Comparison of ENCODE assay signal across 8 mouse cellular contexts in the genomic region with DNA sequence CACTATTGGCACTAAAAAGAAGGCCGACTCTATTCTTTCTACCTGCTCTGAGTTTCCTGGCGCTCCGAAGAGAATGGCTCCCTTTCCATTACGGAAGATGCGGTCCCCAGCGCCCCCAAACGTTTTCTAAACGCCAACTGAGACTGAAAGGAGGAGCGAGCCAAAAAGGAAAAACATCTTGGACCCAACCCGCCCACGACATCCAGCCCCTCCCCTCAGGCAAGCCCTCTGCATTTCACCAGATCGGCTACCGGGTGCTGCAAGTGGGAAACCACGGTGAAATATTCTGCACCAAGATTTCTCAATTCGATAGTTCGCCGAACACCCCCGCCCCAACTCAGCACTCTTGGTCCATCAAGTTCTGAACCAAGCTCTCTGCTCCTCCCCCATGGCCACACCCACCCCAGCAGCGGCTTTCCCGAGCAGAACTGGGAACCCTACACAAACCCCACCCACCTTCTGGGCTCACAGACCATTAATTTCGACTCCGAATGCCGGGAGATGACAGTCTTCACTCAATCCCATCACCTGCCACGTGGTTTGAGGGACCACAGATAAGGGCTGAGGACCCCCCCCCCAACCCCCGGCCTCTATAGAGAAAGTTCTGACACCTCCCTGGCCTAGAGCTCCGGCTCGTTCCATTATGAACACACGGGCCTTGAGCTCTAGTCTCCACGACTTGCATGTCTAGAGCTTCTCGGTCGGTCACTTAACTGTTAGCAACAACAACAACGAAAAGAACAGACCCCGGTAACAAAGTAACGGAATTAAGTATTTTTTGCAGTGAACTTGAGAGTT. TPM values are rescaled to one million over a fixed set of nuclear protein-coding genes. Genes with fewer than 3 reads are reported as not detected.
DNase-seq lines count a peak whose midpoint lies in the region; ATAC-seq and TF ChIP-seq lines count a peak whose summit lies in the region.

No protein-coding gene starts in this region.

- H3K4me1 ChIP-seq in bone marrow, adult 2 months (ENCODE audit: control insufficient read depth, insufficient read depth, low read length) = peaks cover 11% of the 10 kb centered on the region
- peaks cover 35% of the 10 kb centered on the region for H3K4me1 ChIP-seq in heart, embryonic 10.5 days
- peaks cover 32% of the 10 kb centered on the region for H3K4me1 ChIP-seq in kidney, embryonic 15.5 days
- peaks cover 51 to 59% of the 10 kb centered on the region in 2 experiments for H3K4me1 ChIP-seq in liver, embryonic 14.5 days (replicated peaks; ENCODE audit: control insufficient read depth in 2 of 2, insufficient read depth in 2 of 2, low read length in 1 of 2)
- peaks cover 16% of the 10 kb centered on the region for H3K4me1 ChIP-seq in stomach, embryonic 16.5 days (ENCODE audit: control insufficient read depth, insufficient read depth, low read length)

- ATAC-seq in erythroblast, adult 5-6 weeks (replicated peaks; ENCODE audit: low FRiP score, poor library complexity, severe bottlenecking) = peak; percentile 51
- no peak for ATAC-seq in kidney, embryonic 15.5 days (replicated peaks; ENCODE audit: low FRiP score)
- no peak for ATAC-seq in liver, embryonic 14.5 days (ENCODE audit: insufficient read depth)
- no peak for ATAC-seq in stomach, embryonic 16.5 days (ENCODE audit: insufficient read depth, low FRiP score)

- H3K9me3 ChIP-seq in heart, embryonic 10.5 days = no peaks in the 10 kb centered on the region
- H3K9me3 ChIP-seq in kidney, embryonic 15.5 days (replicated peaks) = no peaks in the 10 kb centered on the region
- H3K9me3 ChIP-seq in liver, embryonic 14.5 days (ENCODE audit: control insufficient read depth, low read length) = no peaks in the 10 kb centered on the region
- no peaks in the 10 kb centered on the region for H3K9me3 ChIP-seq in stomach, embryonic 16.5 days (replicated peaks; ENCODE audit: control insufficient read depth, low read length)

- TF ChIP-seq CTCF in bone marrow, adult 2 months (IDR thresholded peaks at IDR 0.05; ENCODE audit: control insufficient read depth, insufficient read depth, low read length) = peak; percentile 23; the same call in 1 of the 2 replicates
- peak; percentile 39 for TF ChIP-seq CTCF in liver, embryonic 14.5 days (IDR thresholded peaks at IDR 0.05; ENCODE audit: low read depth)

- DNase-seq in B cell, adult 2 months = peak; percentile 67 to 70
- peak; percentile 87 for DNase-seq in heart, embryonic 10.5 days (ENCODE audit: low spot score)
- peak; percentile 68 to 76 (median 68) for DNase-seq in liver, embryonic 14.5 days (ENCODE audit: low read depth in 3 of 3, low spot score in 3 of 3)
- peak; percentile 62 for DNase-seq in neural tube, embryonic 10.5 days (ENCODE audit: extremely low spot score, low spot score)

- H3K36me3 ChIP-seq in heart, embryonic 10.5 days = no peaks in the 10 kb centered on the region
- no peaks in the 10 kb centered on the region for H3K36me3 ChIP-seq in kidney, embryonic 15.5 days
- no peaks in the 10 kb centered on the region for H3K36me3 ChIP-seq in liver, embryonic 14.5 days (replicated peaks; ENCODE audit: control insufficient read depth, insufficient read depth, low read depth)
- H3K36me3 ChIP-seq in stomach, embryonic 16.5 days (ENCODE audit: control insufficient read depth, insufficient read depth, low read length) = no peaks in the 10 kb centered on the region

- 1% methylated on average over 34 of the region's 34 CpGs for WGBS in bone marrow, adult 2 months
- under 1% methylated on average over 34 of the region's 34 CpGs for WGBS in heart, embryonic 10.5 days
- under 1% methylated on average over 34 of the region's 34 CpGs for WGBS in kidney, embryonic 15.5 days
- WGBS in liver, embryonic 14.5 days (ENCODE audit: insufficient replicate concordance) = 2% methylated on average over 34 of the region's 34 CpGs
- under 1% methylated on average over 34 of the region's 34 CpGs for WGBS in stomach, embryonic 16.5 days

- peak overlapping the region; percentile 79 for H3K9ac ChIP-seq in kidney, embryonic 15.5 days
- peak overlapping the region; percentile 72 for H3K9ac ChIP-seq in liver, embryonic 14.5 days (replicated peaks)
- H3K9ac ChIP-seq in stomach, embryonic 16.5 days (ENCODE audit: low read length) = peak overlapping the region; percentile 96

- no peak for TF ChIP-seq EP300 in liver, embryonic 14.5 days (IDR thresholded peaks at IDR 0.05; ENCODE audit: low read depth)

- peak overlapping the region; percentile 98 for H3K27ac ChIP-seq in bone marrow, adult 2 months (ENCODE audit: control insufficient read depth, insufficient read depth, low read depth, low read length, poor library complexity)
- H3K27ac ChIP-seq in heart, embryonic 10.5 days = peak overlapping the region; percentile 98
- peak overlapping the region; percentile 93 for H3K27ac ChIP-seq in kidney, embryonic 15.5 days
- peak overlapping the region; percentile 91 for H3K27ac ChIP-seq in liver, embryonic 14.5 days
- peak overlapping the region; percentile 98 for H3K27ac ChIP-seq in stomach, embryonic 16.5 days (ENCODE audit: low read length)

- peak overlapping the region; percentile 93 for H3K4me3 ChIP-seq in bone marrow, adult 2 months (replicated peaks; ENCODE audit: control insufficient read depth, low read depth, low read length)
- peak overlapping the region; percentile 91 for H3K4me3 ChIP-seq in heart, embryonic 10.5 days
- H3K4me3 ChIP-seq in kidney, embryonic 15.5 days (replicated peaks) = peak overlapping the region; percentile 85
- H3K4me3 ChIP-seq in liver, embryonic 14.5 days (ENCODE audit: insufficient read depth in 1 of 2, low read depth in 2 of 2, low read length in 2 of 2) = peak overlapping the region; percentile 75 to 89
- peak overlapping the region; percentile 78 for H3K4me3 ChIP-seq in stomach, embryonic 16.5 days (replicated peaks; ENCODE audit: low read length)

- peak overlapping the region; percentile 95 for H3K4me2 ChIP-seq in kidney, embryonic 15.5 days
- peak overlapping the region; percentile 97 for H3K4me2 ChIP-seq in liver, embryonic 14.5 days (ENCODE audit: low read depth)
- H3K4me2 ChIP-seq in stomach, embryonic 16.5 days (ENCODE audit: low read depth, low read length) = peak overlapping the region; percentile 93

- H3K27me3 ChIP-seq in heart, embryonic 10.5 days (ENCODE audit: insufficient read depth, poor library complexity, severe bottlenecking) = no peaks in the 10 kb centered on the region
- no peaks in the 10 kb centered on the region for H3K27me3 ChIP-seq in kidney, embryonic 15.5 days
- no peaks in the 10 kb centered on the region for H3K27me3 ChIP-seq in liver, embryonic 14.5 days (ENCODE audit: control insufficient read depth, insufficient read depth, low read length)
- H3K27me3 ChIP-seq in stomach, embryonic 16.5 days (ENCODE audit: control insufficient read depth, insufficient read depth, low read length) = no peaks in the 10 kb centered on the region

- TF ChIP-seq POLR2A in bone marrow, adult 2 months (IDR thresholded peaks at IDR 0.05; ENCODE audit: borderline replicate concordance, control insufficient read depth, low read depth, low read length) = peak; percentile 23; the same call in 1 of the 2 replicates

RNA-seq across cellular contexts. Expression of a gene that starts 2.3 kb away (rescaled TPM):
- 38.0 and 58.7 TPM in 2 replicates for polyA plus RNA-seq in bone marrow, adult 2 months (2011; ENCODE audit: insufficient read depth, insufficient read length, low replicate concordance, missing spikeins)
- total RNA-seq in erythroblast, adult 5-6 weeks (2015; ENCODE audit: low replicate concordance) = 29.4 and 32.6 TPM in 2 replicates
- 16.7 and 36.9 TPM in 2 replicates for total RNA-seq in erythroblast, adult 5-6 weeks (2017; ENCODE audit: low replicate concordance)
- polyA plus RNA-seq in heart, embryonic 10.5 days (2016; fragmentation: Nextera tagmentation; extraction: Ambion mirVana) = 17.3 and 18.3 TPM in 2 replicates
- 21.8 and 23.3 TPM in 2 replicates for polyA plus RNA-seq in kidney, embryonic 15.5 days (2015; fragmentation: Nextera tagmentation; extraction: Ambion mirVana)
- 3.2 and 3.4 TPM in 2 replicates for polyA plus RNA-seq in liver, embryonic 14.5 days (2012; rRNA removed)
- polyA plus RNA-seq in liver, embryonic 14.5 days (2014; fragmentation: Nextera tagmentation; extraction: Ambion mirVana) = 12.8 and 15.8 TPM in 2 replicates
- 29.1 and 30.8 TPM in 2 replicates for polyA plus RNA-seq in stomach, embryonic 16.5 days (2015; fragmentation: Nextera tagmentation; extraction: Ambion mirVana)

RNA-seq across cellular contexts. Expression of a gene that starts 19.7 kb away (rescaled TPM):
- polyA plus RNA-seq in bone marrow, adult 2 months (2011; ENCODE audit: insufficient read depth, insufficient read length, low replicate concordance, missing spikeins) = not detected in 2 replicates
- total RNA-seq in erythroblast, adult 5-6 weeks (2015; ENCODE audit: low replicate concordance) = not detected in 2 replicates
- total RNA-seq in erythroblast, adult 5-6 weeks (2017; ENCODE audit: low replicate concordance) = not detected in 2 replicates
- polyA plus RNA-seq in heart, embryonic 10.5 days (2016; fragmentation: Nextera tagmentation; extraction: Ambion mirVana) = 0.18 TPM in 1 of 2 replicates, not detected in the other
- 0.22 TPM in 1 of 2 replicates, not detected in the other for polyA plus RNA-seq in kidney, embryonic 15.5 days (2015; fragmentation: Nextera tagmentation; extraction: Ambion mirVana)
- polyA plus RNA-seq in liver, embryonic 14.5 days (2012; rRNA removed) = not detected in 2 replicates
- polyA plus RNA-seq in liver, embryonic 14.5 days (2014; fragmentation: Nextera tagmentation; extraction: Ambion mirVana) = not detected in 2 replicates
- not detected in 2 replicates for polyA plus RNA-seq in stomach, embryonic 16.5 days (2015; fragmentation: Nextera tagmentation; extraction: Ambion mirVana)
